Mouse (Mus musculus) midbrain, embryonic 14.5 days (tissue): ENCODE results near the gene Olfr1337. TPM values are rescaled to one million over a fixed set of nuclear protein-coding genes. Genes with fewer than 3 reads are reported as not detected.

Experiments used
- polyA plus RNA-seq: library from polyadenylated mRNA; unstranded; fragments of >200 nt; fragmentation: Nextera tagmentation; extraction: Ambion mirVana; gene quantifications from 2 replicates; pipeline ENCODE4 v1.2.1, GENCODE M21; 2014

Olfr1337 gene
- polyA plus RNA-seq, 1 experiment from 2014 or later: not detected

Other genes starting within 250 kb of the Olfr1337 start
- not detected in 2 replicates for gene Tmem125, start 238.5 kb downstream of the Olfr1337 start, polyA plus RNA-seq
- gene Cfap57, start 161.8 kb downstream of the Olfr1337 start, polyA plus RNA-seq: 1.3 and 1.8 TPM in 2 replicates
- 106 and 117 TPM in 2 replicates for gene Ebna1bp2, start 161.8 kb downstream of the Olfr1337 start, polyA plus RNA-seq
- not detected in 2 replicates for gene Olfr62, start 123.6 kb downstream of the Olfr1337 start, polyA plus RNA-seq
- not detected in 2 replicates for gene Olfr1342, start 89.8 kb downstream of the Olfr1337 start, polyA plus RNA-seq
- not detected in 2 replicates for gene Olfr1341, start 79.1 kb downstream of the Olfr1337 start, polyA plus RNA-seq
- gene Olfr1340, start 62.4 kb downstream of the Olfr1337 start, polyA plus RNA-seq: not detected in 2 replicates
- not detected in 2 replicates for gene Olfr1339, start 50.4 kb downstream of the Olfr1337 start, polyA plus RNA-seq
- not detected in 2 replicates for gene Olfr1338, start 23.8 kb downstream of the Olfr1337 start, polyA plus RNA-seq
- not detected in 2 replicates for gene Olfr1335, start 27.4 kb upstream of the Olfr1337 start, polyA plus RNA-seq
- gene Olfr1333, start 53.7 kb upstream of the Olfr1337 start, polyA plus RNA-seq: not detected in 2 replicates
- gene Olfr1331, start 82.1 kb upstream of the Olfr1337 start, polyA plus RNA-seq: not detected in 2 replicates
- gene Olfr1330, start 106.0 kb upstream of the Olfr1337 start, polyA plus RNA-seq: not detected in 2 replicates
- gene Olfr1329, start 134.9 kb upstream of the Olfr1337 start, polyA plus RNA-seq: not detected in 2 replicates
- gene Olfr1328, start 156.0 kb upstream of the Olfr1337 start, polyA plus RNA-seq: not detected in 2 replicates
- gene Lao1, start 179.0 kb upstream of the Olfr1337 start, polyA plus RNA-seq: not detected in 2 replicates